Mouse (Mus musculus) ES-E14 (cell line): ENCODE measurements around the gene Wdr62.

Experiments
- CHD2 ChIP-seq: IDR thresholded peaks from 2 replicates; pipeline ENCODE4 v1.6.1; 2014; ENCODE audit warnings: mild to moderate bottlenecking, low read depth, low read length, inconsistent platforms
- HCFC1 ChIP-seq: IDR thresholded peaks from 2 replicates; pipeline ENCODE4 v1.6.1; 2012; ENCODE audit warnings: low read length, inconsistent platforms, borderline replicate concordance; ENCODE audit not compliant: insufficient read depth
- MAFK ChIP-seq: IDR thresholded peaks from 2 replicates; pipeline ENCODE4 v1.6.1; 2014; ENCODE audit warnings: mild to moderate bottlenecking, low read depth, low read length, inconsistent platforms; ENCODE audit not compliant: insufficient read depth
- ZC3H11A ChIP-seq: IDR thresholded peaks from 2 replicates; pipeline ENCODE4 v1.6.1; 2012; ENCODE audit warnings: low read depth, mild to moderate bottlenecking, inconsistent platforms, low read length, borderline replicate concordance

GRCm38 (mm10) chr7:30266780-30267179 lies 13.4 kb downstream of the Wdr62 start:
- TF ChIP-seq MAFK: no peak
- TF ChIP-seq ZC3H11A: no peak
- TF ChIP-seq HCFC1: no peak
- TF ChIP-seq CHD2: no peak
